Mouse (Mus musculus) testis, adult 2 months (tissue): ENCODE measurements around the gene Hpd.
"Not testable (repeated sequence)": the region's sequence is repeated elsewhere in the genome, so short reads cannot be mapped to it uniquely, and the experiment has no call there.

Experiments used
- CTCF ChIP-seq: fragments of 200-500 bp; IDR thresholded peaks from 2 replicates; pipeline ENCODE4 v1.5.1; 2012; ENCODE audit warnings: low read depth, mild to moderate bottlenecking, inconsistent platforms, low read length, moderate library complexity; ENCODE audit not compliant: control insufficient read depth, insufficient read depth, insufficient replicate concordance
- POLR2A ChIP-seq: fragments of 200-500 bp; IDR thresholded peaks from 2 replicates; pipeline ENCODE4 v1.6.1; 2012; ENCODE audit warnings: low read depth, mild to moderate bottlenecking, inconsistent platforms, low read length, moderate library complexity; ENCODE audit not compliant: control insufficient read depth

DNA sequence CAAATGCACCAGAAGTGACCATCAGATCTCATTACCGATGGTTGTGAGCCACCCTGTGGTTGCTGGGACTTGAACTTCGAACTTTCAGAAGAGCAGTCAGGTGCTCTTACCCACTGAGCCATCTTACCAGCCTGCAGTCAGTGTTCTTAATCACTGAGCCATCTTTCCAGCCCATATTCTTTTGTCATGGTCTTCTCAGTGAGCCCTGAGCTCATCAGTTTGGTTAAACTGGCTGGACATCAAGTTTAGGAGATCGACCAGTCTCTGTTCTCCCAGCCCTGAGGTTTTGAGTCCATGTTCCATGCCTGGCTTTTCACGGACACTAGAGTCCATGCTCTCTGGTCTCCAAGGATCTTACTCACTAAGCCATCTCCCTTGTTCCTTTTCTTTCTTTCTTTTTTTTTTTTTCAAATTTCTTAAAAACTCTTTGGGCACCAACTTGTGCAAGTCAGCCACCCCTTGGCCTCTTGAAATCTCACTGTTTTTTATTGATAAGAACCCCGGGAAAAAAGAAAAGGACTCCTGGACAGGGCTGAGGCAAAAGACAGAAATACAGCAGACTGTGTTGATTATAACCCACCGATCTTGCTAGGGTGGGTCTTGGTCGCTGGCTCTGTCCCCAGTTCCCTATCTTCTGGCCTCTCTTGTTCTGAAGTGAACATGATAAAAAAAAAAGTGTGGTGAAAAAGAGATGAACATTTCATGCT is 18.4 kb upstream of the Hpd start:
- not testable (repeated sequence) for TF ChIP-seq CTCF, POLR2A
